Mouse (Mus musculus): ENCODE data around the gene Gtf2h4. TPM values are rescaled to one million over a fixed set of nuclear protein-coding genes. Genes with fewer than 3 reads are reported as not detected.

The Gtf2h4 gene
- total and polyA plus RNA-seq, 3 experiments: 76.3 to 97.6 TPM; not detected in 1

DNA sequence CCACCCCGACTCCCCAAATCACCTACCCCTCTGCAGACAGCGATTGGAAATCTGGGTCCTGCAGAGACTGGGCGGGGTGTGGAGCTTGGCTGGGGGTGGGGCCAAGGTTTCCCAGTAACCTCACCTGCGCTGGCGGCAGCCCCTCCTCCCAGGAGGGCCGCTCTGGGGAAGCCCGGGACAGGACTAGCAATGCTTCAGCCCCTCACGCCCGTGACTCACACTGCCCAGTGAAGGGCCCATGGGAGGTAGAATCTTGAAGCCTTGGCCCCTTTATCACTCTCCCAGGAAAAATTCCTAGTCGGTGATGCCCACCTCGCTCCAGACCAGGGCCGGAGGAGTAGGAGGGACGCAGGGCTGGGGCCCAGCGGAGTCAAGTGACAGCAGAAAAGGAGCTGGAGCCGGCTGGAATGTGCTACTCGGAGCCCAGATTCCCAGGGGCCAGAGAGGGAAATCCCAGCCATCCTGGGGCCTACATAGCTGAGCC, 28.5 kb upstream of the Gtf2h4 start:
- H3K4me3 ChIP-seq (ENCODE audit: control insufficient read depth in 1 of 2, insufficient read depth in 1 of 2, low read depth in 2 of 2, low read length in 2 of 2): no peak overlapping the region

DNA sequence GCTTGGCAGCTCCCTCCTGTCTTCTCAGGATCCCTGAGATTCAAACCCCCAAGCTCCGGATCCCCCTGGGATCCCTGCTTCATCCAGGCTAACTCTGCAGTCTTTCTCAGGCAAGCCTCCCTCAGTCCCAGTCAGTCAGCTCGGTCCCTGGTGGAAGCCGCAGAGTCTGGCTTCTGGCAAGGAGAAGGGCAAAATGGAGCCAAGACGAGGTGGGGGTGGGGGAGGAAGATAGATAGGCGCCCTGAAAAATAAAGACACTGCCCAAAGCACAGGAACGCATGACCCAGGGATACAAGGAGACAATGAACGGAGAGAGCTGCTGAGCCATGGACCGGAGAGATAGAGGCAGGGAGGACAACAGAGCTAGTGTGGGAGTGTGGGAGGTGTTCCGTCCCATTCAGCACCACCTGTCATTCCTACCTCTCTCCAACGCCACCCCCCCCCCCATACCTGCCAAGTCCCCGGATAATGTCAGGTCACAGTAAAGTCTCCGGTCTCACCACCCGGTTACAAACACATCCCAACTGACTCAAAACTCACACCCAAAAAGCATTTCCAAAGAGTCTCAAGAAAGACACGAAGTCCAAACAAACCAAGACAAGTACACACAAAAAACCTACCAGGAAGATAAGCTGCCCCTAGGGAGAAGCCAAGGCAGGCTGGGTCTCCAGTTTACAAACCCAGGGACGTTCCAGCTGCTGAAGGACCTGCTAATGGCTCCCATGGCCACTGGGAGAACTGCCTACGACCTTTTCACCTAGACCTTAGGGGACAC, 27.9 kb upstream of the Gtf2h4 start:
- Histone ChIP-seq H3K79me2 (ENCODE audit: control insufficient read depth, insufficient read depth, low read length, poor library complexity) (no peaks in the 10 kb centered on the region), H3K27me3 (ENCODE audit: control insufficient read depth in 1 of 2, insufficient read depth in 2 of 2, low read length in 2 of 2) (no peaks in the 10 kb centered on the region; a peak in 1 of 4 replicates), H3K27ac (ENCODE audit: control insufficient read depth, low read depth, low read length) (no peak overlapping the region), H3K4me3 (ENCODE audit: control insufficient read depth in 1 of 2, insufficient read depth in 1 of 2, low read depth in 2 of 2, low read length in 2 of 2) (no peak overlapping the region), H3K4me1 (ENCODE audit: control insufficient read depth in 1 of 2, insufficient read depth in 2 of 2, low read length in 2 of 2) (peaks cover 0 to 9% of the 10 kb centered on the region in 2 experiments; a peak in 2 of 4 replicates), H3K36me3 (ENCODE audit: control insufficient read depth in 1 of 2, insufficient read depth in 2 of 2, low read length in 2 of 2) (peaks cover 0 to 5% of the 10 kb centered on the region in 2 experiments; a peak in 2 of 4 replicates), H3K9me3 (replicated peaks; ENCODE audit: insufficient read depth, low read length) (no peaks in the 10 kb centered on the region), H3K9ac (ENCODE audit: control insufficient read depth, low read depth, low read length, poor library complexity, severe bottlenecking) (peak overlapping the region; percentile 67; the same call in 1 of the 2 replicates)
- no peak for DNase-seq (ENCODE audit: low read depth, low spot score)
- no peak for TF ChIP-seq UBTF (IDR thresholded peaks at IDR 0.05; ENCODE audit: borderline replicate concordance, insufficient read depth, low read depth, low read length)
- TF ChIP-seq GABPA (IDR thresholded peaks at IDR 0.05; ENCODE audit: low read depth, low read length): no peak
- no peak for TF ChIP-seq NELFE (IDR thresholded peaks at IDR 0.05; ENCODE audit: low read depth, low read length)
- TF ChIP-seq RAD21 (IDR thresholded peaks at IDR 0.05; ENCODE audit: low read depth, low read length): no peak

More for the DNA sequence above, 28.5 kb upstream of the Gtf2h4 start:
- no peaks in the 10 kb centered on the region for H3K9me3 ChIP-seq (replicated peaks; ENCODE audit: insufficient read depth, low read length)
- DNase-seq (ENCODE audit: low read depth, low spot score): no peak
- no peak for TF ChIP-seq GABPA (IDR thresholded peaks at IDR 0.05; ENCODE audit: low read depth, low read length)
- TF ChIP-seq SMC3 (IDR thresholded peaks at IDR 0.05; ENCODE audit: low read depth, low read length): no peak
- TF ChIP-seq GATA1 (IDR thresholded peaks at IDR 0.05; ENCODE audit: low read depth, low read length): no peak
- no peak for TF ChIP-seq NRF1 (IDR thresholded peaks at IDR 0.05; ENCODE audit: insufficient read depth, low read depth, low read length, poor library complexity, severe bottlenecking)
- H3K27ac ChIP-seq (ENCODE audit: control insufficient read depth, low read depth, low read length): no peak overlapping the region
- H3K9ac ChIP-seq (ENCODE audit: control insufficient read depth, low read depth, low read length, poor library complexity, severe bottlenecking): no peak overlapping the region
- no peaks in the 10 kb centered on the region for H3K79me2 ChIP-seq (ENCODE audit: control insufficient read depth, insufficient read depth, low read length, poor library complexity)
- peaks cover 0 to 5% of the 10 kb centered on the region in 2 experiments; a peak in 2 of 4 replicates for H3K36me3 ChIP-seq (ENCODE audit: control insufficient read depth in 1 of 2, insufficient read depth in 2 of 2, low read length in 2 of 2)
- H3K27me3 ChIP-seq (ENCODE audit: control insufficient read depth in 1 of 2, insufficient read depth in 2 of 2, low read length in 2 of 2): no peaks in the 10 kb centered on the region; a peak in 1 of 4 replicates
- H3K4me1 ChIP-seq (ENCODE audit: control insufficient read depth in 1 of 2, insufficient read depth in 2 of 2, low read length in 2 of 2): peaks cover 0 to 9% of the 10 kb centered on the region in 2 experiments; a peak in 2 of 4 replicates

GRCm38 (mm10) chr17:35700371-35700961, 26.9 kb upstream of the Gtf2h4 start:
- Histone ChIP-seq H3K79me2 (ENCODE audit: control insufficient read depth, insufficient read depth, low read length, poor library complexity) (no peaks in the 10 kb centered on the region), H3K27me3 (ENCODE audit: control insufficient read depth in 1 of 2, insufficient read depth in 2 of 2, low read length in 2 of 2) (no peaks in the 10 kb centered on the region; a peak in 1 of 4 replicates), H3K9me3 (replicated peaks; ENCODE audit: insufficient read depth, low read length) (no peaks in the 10 kb centered on the region), H3K4me1 (ENCODE audit: control insufficient read depth in 1 of 2, insufficient read depth in 2 of 2, low read length in 2 of 2) (peaks cover 0 to 9% of the 10 kb centered on the region in 2 experiments; a peak in 2 of 4 replicates), H3K36me3 (ENCODE audit: control insufficient read depth in 1 of 2, insufficient read depth in 2 of 2, low read length in 2 of 2) (peaks cover 0 to 5% of the 10 kb centered on the region in 2 experiments; a peak in 2 of 4 replicates), H3K9ac (ENCODE audit: control insufficient read depth, low read depth, low read length, poor library complexity, severe bottlenecking) (peak overlapping the region; percentile 73), H3K4me3 (ENCODE audit: control insufficient read depth in 1 of 2, insufficient read depth in 1 of 2, low read depth in 2 of 2, low read length in 2 of 2) (peak overlapping the region; percentile 61 to 73), H3K27ac (ENCODE audit: control insufficient read depth, low read depth, low read length) (no peak overlapping the region)
- TF ChIP-seq MAFK (IDR thresholded peaks at IDR 0.05; ENCODE audit: borderline replicate concordance, low read depth, low read length): no peak
- peak; percentile 30; the same call in 1 of the 2 replicates for TF ChIP-seq NELFE (IDR thresholded peaks at IDR 0.05; ENCODE audit: low read depth, low read length)
- TF ChIP-seq UBTF (IDR thresholded peaks at IDR 0.05; ENCODE audit: borderline replicate concordance, insufficient read depth, low read depth, low read length): 0 out of 2 replicates have a peak, but pooled peaks have one; percentile 44
- TF ChIP-seq NRF1 (IDR thresholded peaks at IDR 0.05; ENCODE audit: insufficient read depth, low read depth, low read length, poor library complexity, severe bottlenecking): peak; percentile 59; the same call in 1 of the 2 replicates
- no peak for TF ChIP-seq GABPA (IDR thresholded peaks at IDR 0.05; ENCODE audit: low read depth, low read length)
- TF ChIP-seq HCFC1 (IDR thresholded peaks at IDR 0.05; ENCODE audit: low read depth, low read length): 0 out of 2 replicates have a peak, but pooled peaks have one; percentile 28
- no peak for TF ChIP-seq JUND (IDR thresholded peaks at IDR 0.05; ENCODE audit: low read depth, low read length)
- TF ChIP-seq POLR2A (IDR thresholded peaks at IDR 0.05; ENCODE audit: control insufficient read depth in 1 of 2, insufficient read depth in 1 of 2, low read depth in 1 of 2, low read length in 2 of 2, poor library complexity in 1 of 2): 0 out of 4 replicates have a peak, but pooled peaks of 1 of the 2 experiments have one; percentile 24
- no peak for TF ChIP-seq CHD2 (IDR thresholded peaks at IDR 0.05; ENCODE audit: low read length)
- DNase-seq (ENCODE audit: low read depth, low spot score): peak; percentile 52
